Mouse (Mus musculus): ENCODE measurements around the gene Eps8l1.
A peak's percentile ranks its signal among the peaks of the same experiment; 100 is the strongest.

Eps8l1 gene

GRCm38 (mm10) chr7:4508739-4509116 is 48.3 kb downstream of the Eps8l1 start:
- ATAC-seq (ENCODE audit: low TSS enrichment): no peak

DNA sequence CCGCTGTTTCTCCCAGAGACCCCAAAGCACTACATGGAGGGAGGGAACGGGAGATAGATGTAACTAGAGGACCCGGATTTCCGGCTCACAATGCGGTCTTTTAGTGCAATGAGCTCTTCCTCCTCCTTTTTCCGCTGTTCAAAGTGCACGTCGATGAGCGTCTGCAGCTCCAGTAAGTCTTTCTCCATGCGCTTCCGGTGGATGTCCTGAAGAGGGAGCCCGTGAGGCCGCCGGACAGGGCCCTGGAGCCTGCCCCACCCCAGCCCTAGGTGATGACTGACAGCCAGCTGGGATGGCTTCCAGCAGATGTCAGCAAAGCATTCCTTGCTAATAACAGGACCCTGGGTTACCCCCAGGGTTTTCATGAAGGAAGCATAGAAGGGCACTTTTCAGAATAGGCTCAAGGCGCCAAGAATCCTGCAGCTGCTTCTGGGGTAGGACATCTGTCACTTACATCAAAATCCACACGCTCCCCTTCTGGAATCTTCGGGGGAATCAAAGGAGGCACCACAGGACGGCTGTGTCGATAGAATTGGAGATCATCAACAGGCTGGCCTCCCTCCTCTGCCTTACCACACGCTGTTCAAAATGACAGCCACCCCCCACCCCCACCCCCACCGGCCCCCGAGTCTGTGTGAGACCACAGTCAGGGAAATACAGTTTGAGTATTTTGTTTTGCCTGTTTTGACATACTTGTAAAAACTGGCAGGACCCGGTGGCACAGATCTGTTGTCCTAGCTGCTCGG is 49.6 kb downstream of the Eps8l1 start:
- ATAC-seq (ENCODE audit: low TSS enrichment): 0 out of 2 replicates have a peak, but pooled peaks have one; percentile 40

GRCm38 (mm10) chr7:4511489-4512224 is 51.2 kb downstream of the Eps8l1 start:
- ATAC-seq (ENCODE audit: low TSS enrichment): no peak

GRCm38 (mm10) chr7:4513236-4513635 is 52.8 kb downstream of the Eps8l1 start:
- ATAC-seq (ENCODE audit: low TSS enrichment): no peak

DNA sequence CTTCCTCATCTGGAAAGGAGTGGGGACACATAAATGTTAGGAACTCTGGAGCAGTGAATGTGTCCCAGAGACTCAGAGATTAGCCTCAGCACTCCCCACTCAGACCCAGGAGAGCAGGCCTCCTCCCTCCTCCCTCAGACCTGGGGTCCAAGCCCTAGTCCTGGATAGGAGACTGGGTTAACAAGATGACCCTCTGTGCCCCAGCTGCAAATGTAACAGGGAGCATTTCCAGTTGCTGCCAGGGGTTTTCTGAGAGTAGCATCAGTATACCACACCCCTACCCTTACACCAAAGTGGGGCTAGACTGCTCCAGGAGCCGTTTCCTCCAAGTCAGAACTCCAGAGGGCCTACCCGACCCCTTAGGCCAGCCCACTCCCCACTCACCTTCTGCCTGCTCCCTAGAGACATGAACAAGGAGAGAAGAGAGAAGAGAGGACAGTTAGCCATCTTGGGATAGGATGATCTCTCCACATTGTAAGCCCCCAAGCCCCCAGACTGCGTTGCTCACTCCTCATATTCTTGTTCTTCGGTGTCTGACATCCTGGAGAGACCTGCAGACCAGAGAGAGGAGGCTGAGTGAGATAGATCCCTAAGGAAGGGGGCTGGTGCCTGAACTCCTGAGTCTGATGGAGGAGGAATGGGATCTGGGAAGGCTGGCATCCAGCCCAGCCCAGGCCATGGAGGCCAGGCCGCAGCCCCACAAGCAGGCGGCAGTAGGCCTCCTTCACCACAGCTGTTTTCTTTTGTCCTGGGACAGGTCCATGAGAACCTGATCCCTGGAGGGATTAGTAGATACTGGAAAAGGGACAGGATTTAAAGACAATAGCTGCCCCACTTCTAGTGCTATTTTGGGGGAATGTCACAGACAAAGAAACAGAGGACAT is 53.6 kb downstream of the Eps8l1 start:
- ATAC-seq (ENCODE audit: low TSS enrichment): no peak

- no peak for ATAC-seq (ENCODE audit: low TSS enrichment)
Measured at GRCm38 (mm10) chr7:4515853-4516252, 55.4 kb downstream of the Eps8l1 start.

DNA sequence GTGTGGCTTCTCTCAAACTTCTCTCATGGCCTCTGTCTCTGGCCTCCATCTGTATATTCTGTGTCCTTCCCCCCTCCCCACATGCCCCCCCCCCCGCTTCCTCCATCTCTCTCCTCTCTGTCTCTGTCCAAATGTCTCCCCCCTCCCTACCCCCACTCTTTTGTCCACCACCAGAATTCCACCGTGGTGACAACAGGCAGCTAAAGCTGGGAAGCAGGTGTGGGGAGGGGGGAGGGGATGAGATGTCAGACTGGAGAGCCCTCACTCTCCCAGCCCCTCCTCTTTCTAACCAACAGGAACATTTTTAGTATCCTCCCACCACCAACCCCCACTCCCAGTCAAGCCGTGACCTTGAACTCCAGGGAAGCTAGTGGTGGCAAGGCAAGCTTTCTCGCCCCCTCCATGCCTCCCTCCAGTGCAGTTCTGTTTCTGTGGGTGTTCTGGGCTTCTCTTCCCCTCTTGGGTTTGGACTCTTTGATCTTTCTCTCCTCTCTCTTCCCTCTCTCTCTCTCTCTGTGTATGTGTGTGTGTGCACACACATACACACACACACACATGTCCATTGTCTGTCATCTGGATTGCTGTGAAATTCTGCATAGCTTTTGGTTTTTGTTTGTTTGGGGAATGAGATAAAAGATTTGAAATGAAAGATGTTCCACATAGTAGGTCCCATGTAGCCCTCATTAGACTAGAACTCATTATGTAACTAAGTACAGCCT is 56.0 kb downstream of the Eps8l1 start, which contains the start of gene Tnnt1:
Gene Tnnt1 (minus strand): TSS at position 51 of the 719 bp plus-strand sequence.
- ATAC-seq (ENCODE audit: low TSS enrichment): no peak

DNA sequence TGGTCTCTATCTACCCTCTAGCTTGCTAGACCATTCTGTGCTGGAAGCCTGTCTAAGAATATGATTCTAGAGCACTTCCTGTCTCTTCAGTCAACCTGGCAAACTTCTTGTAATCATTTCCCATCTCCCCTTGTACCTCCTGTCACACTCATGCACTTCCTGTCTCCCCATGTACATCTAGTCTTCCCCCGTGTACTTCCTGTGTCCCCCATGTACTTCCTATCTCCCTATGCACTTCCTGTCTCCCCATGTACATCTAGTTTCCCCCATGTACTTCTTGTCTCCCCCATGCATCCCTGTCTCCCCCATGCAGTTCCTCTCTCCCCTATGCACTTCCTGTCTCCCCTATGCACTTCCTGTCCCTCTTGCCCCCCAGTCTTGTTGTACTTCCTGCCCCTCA is 58.0 kb downstream of the Eps8l1 start:
- no peak for ATAC-seq (ENCODE audit: low TSS enrichment)

- no peak for ATAC-seq (ENCODE audit: low TSS enrichment)
Measured at GRCm38 (mm10) chr7:4521231-4522003, 60.9 kb downstream of the Eps8l1 start.

DNA sequence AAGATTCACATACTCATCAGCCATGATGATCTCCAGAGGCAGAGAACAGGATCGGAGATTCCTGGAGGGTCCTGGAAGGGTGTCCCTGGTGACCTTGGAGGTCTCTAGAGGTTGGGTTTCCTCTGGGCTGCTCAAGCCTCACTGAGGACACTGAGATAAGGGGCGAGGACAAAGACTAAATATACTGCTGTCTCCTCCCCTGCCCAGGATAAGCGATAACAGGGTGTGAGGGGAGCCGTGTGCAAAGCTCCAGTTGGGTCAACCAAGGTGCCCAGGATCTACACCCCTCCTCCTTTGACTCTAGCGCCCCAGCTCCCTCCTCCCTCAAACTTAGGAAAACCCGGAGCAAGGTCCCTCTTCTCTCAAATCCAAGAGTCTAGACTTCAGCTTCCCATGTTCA is 61.8 kb downstream of the Eps8l1 start:
- ATAC-seq (ENCODE audit: low TSS enrichment): no peak

DNA sequence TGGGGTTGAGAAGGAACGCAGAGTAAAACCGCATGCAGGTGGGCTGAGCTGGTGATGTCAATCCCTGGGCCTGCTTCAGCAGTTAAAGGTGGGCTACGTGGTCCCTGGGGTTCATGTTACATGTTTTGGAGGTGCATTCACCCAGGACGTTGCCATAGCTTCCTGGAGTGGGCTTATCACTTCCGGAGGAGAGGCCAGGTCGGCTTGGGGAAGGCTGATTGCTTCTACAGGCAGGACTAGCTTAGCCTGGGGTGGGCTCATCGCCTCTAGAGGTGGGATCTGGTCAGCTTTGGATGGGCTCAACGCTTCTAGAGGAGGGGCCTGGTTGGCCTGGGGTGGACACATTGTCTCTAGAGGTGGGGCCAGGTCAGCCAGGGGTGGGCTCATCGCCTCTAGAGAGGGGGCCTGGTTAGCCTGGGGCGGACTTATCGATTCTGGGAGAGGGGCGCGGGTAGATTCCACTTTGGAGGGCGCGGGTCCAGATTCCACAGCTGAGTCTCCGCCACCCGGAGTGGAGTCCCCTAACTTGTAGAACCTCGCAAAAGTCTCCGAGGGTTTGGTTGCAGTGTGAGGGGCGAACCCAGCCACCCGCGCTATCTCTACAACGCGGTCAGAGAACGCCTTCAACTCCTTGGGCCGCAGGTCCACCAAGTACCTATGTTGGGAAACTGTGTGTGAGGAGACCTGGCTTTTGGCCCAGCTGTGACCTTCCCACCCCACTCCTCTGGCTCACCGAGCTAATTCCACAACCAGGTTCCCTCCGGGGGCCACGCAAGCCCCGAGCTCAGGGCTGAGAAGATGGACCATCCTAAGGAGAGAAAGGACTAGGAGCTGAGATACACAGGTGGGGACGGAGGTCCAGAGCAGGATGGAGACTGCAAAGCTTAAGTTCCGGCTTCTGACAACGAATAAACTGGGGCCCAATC is 63.0 kb downstream of the Eps8l1 start:
- no peak for ATAC-seq (ENCODE audit: low TSS enrichment)

GRCm38 (mm10) chr7:4524212-4524922 is 63.9 kb downstream of the Eps8l1 start, which contains the start of gene Tnni3:
Tnni3 (minus strand) TSS chr7:4524229.
- peak; percentile 72; the same call in 1 of the 2 replicates for ATAC-seq (ENCODE audit: low TSS enrichment)

GRCm38 (mm10) chr7:4526341-4527301 is 66.1 kb downstream of the Eps8l1 start:
- ATAC-seq (ENCODE audit: low TSS enrichment): peak; percentile 97

DNA sequence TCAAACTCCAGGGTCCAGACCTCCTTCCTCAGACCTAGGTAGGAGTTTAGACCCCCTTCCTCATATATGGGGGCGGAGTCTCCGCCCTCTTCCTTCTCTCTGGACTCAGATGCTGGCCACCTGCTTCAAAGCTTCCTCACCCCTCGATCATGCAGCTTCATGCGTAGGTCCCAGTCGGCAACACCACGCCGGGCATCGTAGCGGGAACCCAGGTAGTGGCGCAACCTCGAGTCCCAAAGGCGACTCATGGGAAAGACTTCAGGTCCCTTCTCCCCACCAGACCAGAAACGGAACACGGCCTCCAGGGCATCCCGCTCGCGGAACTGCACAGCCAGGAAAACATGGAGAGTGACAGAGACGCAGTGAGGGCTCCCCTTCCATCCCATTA is 66.8 kb downstream of the Eps8l1 start:
- no peak for ATAC-seq (ENCODE audit: low TSS enrichment)
